Mouse (Mus musculus) spleen, postnatal 4 days (tissue): ENCODE results near the gene Qtrt1.
"Not testable (repeated sequence)": the region's sequence is repeated elsewhere in the genome, so short reads cannot be mapped to it uniquely, and the experiment has no call there.

Experiments used
- DNase-seq, 2 experiments: peaks; one replicate each; pipeline ENCODE4 v3.0.0; 2022; ENCODE audit warnings: low spot score in 2 of 2

Gene Qtrt1

GRCm38 (mm10) chr9:21450270-21450669, 38.6 kb downstream of the Qtrt1 start:
- no peak for DNase-seq

- no peak for DNase-seq
Observed at GRCm38 (mm10) chr9:21451391-21451790, 39.8 kb downstream of the Qtrt1 start.

- no peak for DNase-seq
Observed at GRCm38 (mm10) chr9:21451870-21452269, 40.2 kb downstream of the Qtrt1 start.

GRCm38 (mm10) chr9:21453003-21453402, 41.4 kb downstream of the Qtrt1 start:
- DNase-seq = no peak

GRCm38 (mm10) chr9:21453459-21453858, 41.8 kb downstream of the Qtrt1 start:
- no peak for DNase-seq

- no peak for DNase-seq
Observed at GRCm38 (mm10) chr9:21454556-21454955, 42.9 kb downstream of the Qtrt1 start.

GRCm38 (mm10) chr9:21455103-21455770, 43.6 kb downstream of the Qtrt1 start:
- DNase-seq = no peak

- DNase-seq = no peak
Observed at GRCm38 (mm10) chr9:21456246-21456929, 44.8 kb downstream of the Qtrt1 start.

- DNase-seq = no peak
Observed at GRCm38 (mm10) chr9:21456930-21457634, 45.4 kb downstream of the Qtrt1 start.

- no peak for DNase-seq
Observed at GRCm38 (mm10) chr9:21458821-21459220, 47.2 kb downstream of the Qtrt1 start.

GRCm38 (mm10) chr9:21460400-21460940, 48.8 kb downstream of the Qtrt1 start:
- no peak for DNase-seq

- DNase-seq = no peak
Observed at GRCm38 (mm10) chr9:21463138-21463590, 51.5 kb downstream of the Qtrt1 start.

- DNase-seq = no peak
Observed at GRCm38 (mm10) chr9:21463766-21464564, 52.3 kb downstream of the Qtrt1 start.

GRCm38 (mm10) chr9:21464565-21464928, 52.9 kb downstream of the Qtrt1 start:
- DNase-seq = not testable (repeated sequence)

GRCm38 (mm10) chr9:21469032-21470024, 57.7 kb downstream of the Qtrt1 start:
- DNase-seq = peak; percentile 51 to 78
